ENCODE assay signal across 19 mouse cellular contexts in the genomic region with DNA sequence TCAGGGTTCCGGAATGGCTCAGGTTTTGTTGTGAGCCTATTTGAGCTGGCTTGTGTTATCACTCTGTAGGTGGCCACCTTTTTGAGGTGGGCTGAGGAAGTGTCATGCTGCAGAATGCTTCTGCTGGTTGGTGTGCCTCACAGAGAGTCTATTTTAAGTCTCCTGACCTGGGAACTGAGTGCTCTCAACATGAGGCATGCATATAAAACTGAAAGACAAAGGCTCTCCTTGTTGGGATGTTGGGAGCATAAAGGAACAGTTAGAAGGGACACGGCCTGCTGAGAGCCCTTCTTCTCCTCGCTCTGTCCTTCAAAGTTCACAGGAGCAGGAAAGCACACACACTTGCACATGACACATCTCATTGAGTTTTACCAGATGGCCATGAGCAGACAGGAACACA.
"Had no signal": no experiment of that assay in that cellular context is flagged by ENCODE, and none has a peak within 500 bp of the region (broad histone marks: within the 10 kb centered on the region; RNA-seq: fewer than 3 reads in every experiment).

No protein-coding gene starts in this region.

- H3K4me3 ChIP-seq: midbrain, embryonic 10.5 days; midbrain, embryonic 12.5 days; myocyte; neural tube, embryonic 13.5 days; neural tube, embryonic 15.5 days had no signal

- DNase-seq: lung, adult 18-20 months; lung, embryonic 14.5 days; lung, postnatal 10 days; lung, postnatal 4 days; midbrain, embryonic 14.5 days; retina, postnatal 1 day; right cerebral cortex, adult 18-20 months; right cerebral cortex, postnatal 25 days; right cerebral cortex, postnatal 4 days; spleen, adult 18-20 months; thymus, adult 18-20 months; thymus, postnatal 25 days; thymus, postnatal 4 days had no signal

- H3K9me3 ChIP-seq: midbrain, embryonic 10.5 days; midbrain, embryonic 12.5 days; neural tube, embryonic 13.5 days; neural tube, embryonic 15.5 days had no signal

- ATAC-seq: midbrain, embryonic 16.5 days had no signal

- H3K4me2 ChIP-seq: lung, embryonic 14.5 days; midbrain, embryonic 12.5 days; neural tube, embryonic 13.5 days; neural tube, embryonic 15.5 days had no signal

- H3K4me1 ChIP-seq: midbrain, embryonic 10.5 days; midbrain, embryonic 12.5 days; neural tube, embryonic 13.5 days; neural tube, embryonic 15.5 days had no signal

- H3K27ac ChIP-seq: midbrain, embryonic 10.5 days; midbrain, embryonic 12.5 days; neural tube, embryonic 13.5 days; neural tube, embryonic 15.5 days had no signal

- H3K9ac ChIP-seq: lung, embryonic 14.5 days; midbrain, embryonic 12.5 days; neural tube, embryonic 13.5 days; neural tube, embryonic 15.5 days had no signal

- H3K27me3 ChIP-seq: midbrain, embryonic 12.5 days; neural tube, embryonic 13.5 days; neural tube, embryonic 15.5 days had no signal
